Mouse (Mus musculus): ENCODE data around the gene Leng1. TPM values are rescaled to one million over a fixed set of nuclear protein-coding genes. Genes with fewer than 3 reads are reported as not detected.
A peak's percentile ranks its signal among the peaks of the same experiment; 100 is the strongest.
"Not testable (repeated sequence)": the region's sequence is repeated elsewhere in the genome, so short reads cannot be mapped to it uniquely, and the experiment has no call there.

Leng1 gene
- polyA plus RNA-seq, 1 experiment: 9.5 TPM

DNA sequence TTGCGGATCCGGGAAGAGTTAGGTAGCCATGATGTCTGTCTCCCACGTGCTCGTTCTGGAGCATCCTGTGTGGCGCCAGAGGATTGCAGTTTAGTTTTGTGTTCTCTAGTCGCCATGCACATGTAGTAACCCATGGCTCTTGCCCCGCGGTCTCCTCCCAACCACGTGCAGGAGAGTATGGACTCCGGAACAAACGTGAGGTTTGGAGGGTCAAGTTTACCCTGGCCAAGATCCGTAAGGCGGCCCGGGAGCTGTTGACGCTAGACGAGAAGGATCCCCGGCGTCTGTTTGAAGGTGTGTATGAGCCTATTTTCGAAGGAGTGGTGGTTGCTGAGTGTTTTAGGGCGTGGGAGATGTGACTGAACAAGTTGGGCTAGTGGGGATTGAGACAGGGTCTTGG, 38.8 kb upstream of the Leng1 start:
- Histone ChIP-seq H3K4me2 (ENCODE audit: low read depth) (peak overlapping the region; percentile 84), H3K79me2 (ENCODE audit: control insufficient read depth, insufficient read depth) (peaks cover 15% of the 10 kb centered on the region), H3K36me3 (ENCODE audit: control insufficient read depth, insufficient read depth) (peaks cover 18% of the 10 kb centered on the region), H3K4me3 (peak overlapping the region; percentile 94), H3ac (ENCODE audit: control insufficient read depth, insufficient read length) (peak overlapping the region; percentile 62), H3K27me3 (ENCODE audit: control insufficient read depth, insufficient read depth, insufficient read length) (no peaks in the 10 kb centered on the region)
- TF ChIP-seq POLR2AphosphoS2 (IDR thresholded peaks at IDR 0.05; ENCODE audit: insufficient read length, low read depth) (peak; percentile 35), TCF12 (IDR thresholded peaks at IDR 0.05; ENCODE audit: insufficient read depth, poor library complexity, severe bottlenecking) (no peak), MAX (IDR thresholded peaks at IDR 0.05; ENCODE audit: low read depth) (peak; percentile 64), SRF (IDR thresholded peaks at IDR 0.05; ENCODE audit: control insufficient read depth, insufficient read length, low read depth) (no peak), POLR2A (IDR thresholded peaks at IDR 0.05; ENCODE audit: insufficient read length, low read depth) (peak; percentile 32)

DNA sequence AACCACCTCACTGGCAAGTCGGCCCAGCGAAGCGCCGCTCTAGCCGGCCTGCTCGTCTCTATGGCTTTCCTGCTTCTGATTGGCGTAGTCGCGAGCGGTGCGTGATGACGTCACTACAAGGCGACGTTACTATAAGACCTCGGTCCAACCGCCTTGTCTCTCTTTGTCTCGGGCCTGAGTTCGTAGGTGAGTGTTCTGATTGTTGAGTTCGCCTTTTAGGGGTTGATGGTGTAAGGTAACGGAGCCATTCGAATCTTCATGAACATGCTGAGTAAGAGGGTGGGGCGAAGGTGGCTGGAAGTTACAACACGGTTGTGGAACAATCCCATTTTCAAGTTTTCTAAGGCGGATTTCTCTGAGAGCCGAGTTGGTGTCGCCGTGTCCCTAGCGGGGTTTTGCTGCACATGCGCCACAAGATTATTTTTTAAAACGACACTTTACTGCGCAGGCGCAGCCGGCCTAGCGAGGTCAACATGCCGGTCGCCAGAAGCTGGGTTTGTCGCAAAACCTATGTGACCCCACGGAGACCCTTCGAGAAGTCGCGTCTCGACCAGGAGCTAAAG, 38.3 kb upstream of the Leng1 start, which contains the start of gene Rps9:
Gene Rps9, plus strand, starts transcription at position 115 of the 563 bp plus-strand sequence.
- TF ChIP-seq TCF3 (IDR thresholded peaks at IDR 0.05; ENCODE audit: insufficient read length, low read depth): no peak
- peak in 1 of 3 experiments; percentile 1 for TF ChIP-seq MYOD1 (IDR thresholded peaks at IDR 0.05; ENCODE audit: control insufficient read depth in 1 of 3, insufficient read length in 2 of 3, low read depth in 2 of 3)
- TF ChIP-seq POLR2A (IDR thresholded peaks at IDR 0.05; ENCODE audit: insufficient read length, low read depth): peak; percentile 97
- TF ChIP-seq SRF (IDR thresholded peaks at IDR 0.05; ENCODE audit: control insufficient read depth, insufficient read length, low read depth): no peak
- no peak for TF ChIP-seq MYOG (IDR thresholded peaks at IDR 0.05; ENCODE audit: control insufficient read depth in 1 of 3, insufficient read depth in 1 of 3, insufficient read length in 2 of 3, low read depth in 2 of 3)
- peak; percentile 98 for TF ChIP-seq POLR2AphosphoS2 (IDR thresholded peaks at IDR 0.05; ENCODE audit: insufficient read length, low read depth)
- no peak for TF ChIP-seq TCF12 (IDR thresholded peaks at IDR 0.05; ENCODE audit: insufficient read depth, poor library complexity, severe bottlenecking)
- Histone ChIP-seq H3ac (ENCODE audit: control insufficient read depth, insufficient read length) (peak within 1 kb of the TSS; percentile 62), H3K4me2 (ENCODE audit: low read depth) (peak within 1 kb of the TSS; percentile 84), H3K27me3 (ENCODE audit: control insufficient read depth, insufficient read depth, insufficient read length) (no peaks in the 10 kb centered on the region), H3K36me3 (ENCODE audit: control insufficient read depth, insufficient read depth) (peaks cover 18% of the 10 kb centered on the region), H3K4me3 (peak within 1 kb of the TSS; percentile 94), H3K79me2 (ENCODE audit: control insufficient read depth, insufficient read depth) (peaks cover 15% of the 10 kb centered on the region)

DNA sequence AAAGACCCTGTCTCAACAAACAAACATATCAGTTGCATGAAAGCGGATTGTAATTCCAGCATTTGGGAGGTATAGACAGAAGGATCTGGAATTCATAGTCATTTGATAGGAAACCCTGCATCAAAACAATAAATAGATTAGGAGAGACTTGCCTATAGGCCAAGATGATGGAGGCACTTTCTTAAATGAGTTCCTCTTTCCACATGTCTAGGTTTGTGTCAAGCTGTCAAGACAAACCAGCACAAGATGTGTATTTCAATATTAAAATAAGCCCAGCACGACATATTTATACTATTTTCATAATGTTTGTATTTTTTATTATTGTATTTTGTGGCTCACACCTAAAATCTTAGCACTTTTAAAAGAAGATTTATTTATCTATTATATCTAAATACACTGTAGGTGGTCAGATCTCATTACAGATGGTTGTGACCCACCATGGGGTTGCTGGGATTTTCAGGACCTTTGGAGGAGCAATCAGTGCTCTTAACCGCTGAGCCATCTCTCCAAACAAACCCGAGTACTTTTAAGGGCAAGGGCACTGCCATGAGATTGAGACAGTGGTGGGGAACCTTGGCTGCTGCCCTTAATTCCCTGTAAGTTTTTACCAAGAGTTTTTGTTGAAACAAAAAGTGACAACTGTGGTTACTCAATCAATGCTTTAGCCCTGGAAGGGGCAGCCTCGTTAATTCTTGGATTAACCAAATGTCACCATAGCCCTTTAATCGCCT, 37.7 kb upstream of the Leng1 start:
- H3K79me2 ChIP-seq (ENCODE audit: control insufficient read depth, insufficient read depth): peaks cover 15% of the 10 kb centered on the region
- peaks cover 18% of the 10 kb centered on the region for H3K36me3 ChIP-seq (ENCODE audit: control insufficient read depth, insufficient read depth)
- H3ac ChIP-seq (ENCODE audit: control insufficient read depth, insufficient read length): peak overlapping the region; percentile 62
- H3K27me3 ChIP-seq (ENCODE audit: control insufficient read depth, insufficient read depth, insufficient read length): no peaks in the 10 kb centered on the region
- H3K4me3 ChIP-seq: peak overlapping the region; percentile 94
- H3K4me2 ChIP-seq (ENCODE audit: low read depth): peak overlapping the region; percentile 77
- TF ChIP-seq TCF3 (IDR thresholded peaks at IDR 0.05; ENCODE audit: insufficient read length, low read depth) (no peak), MAX (IDR thresholded peaks at IDR 0.05; ENCODE audit: low read depth) (no peak)

DNA sequence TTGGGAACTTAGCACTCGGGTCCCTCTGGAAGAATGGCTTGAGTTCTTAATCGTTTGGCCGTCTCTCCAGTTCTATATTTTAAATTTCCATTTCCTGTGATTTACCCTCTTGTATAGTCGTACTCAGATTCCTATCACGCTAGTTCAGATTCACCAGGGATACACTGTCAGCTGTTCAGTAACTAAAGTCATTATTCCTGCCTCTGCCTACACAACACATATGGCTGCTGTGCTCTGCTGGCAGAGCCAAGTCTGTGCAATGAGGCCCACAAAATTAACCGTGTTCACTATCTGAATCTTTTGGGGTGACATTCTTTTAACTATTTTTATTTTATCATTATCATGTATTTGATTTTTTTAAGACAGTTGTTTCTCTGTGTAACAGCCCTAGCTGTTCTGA, 32.8 kb upstream of the Leng1 start:
- Histone ChIP-seq H3K36me3 (ENCODE audit: control insufficient read depth, insufficient read depth) (no peaks in the 10 kb centered on the region), H3K4me3 (no peak overlapping the region), H3K79me2 (ENCODE audit: control insufficient read depth, insufficient read depth) (peaks cover 4% of the 10 kb centered on the region), H3K27me3 (ENCODE audit: control insufficient read depth, insufficient read depth, insufficient read length) (no peaks in the 10 kb centered on the region), H3ac (ENCODE audit: control insufficient read depth, insufficient read length) (no peak overlapping the region), H3K4me2 (ENCODE audit: low read depth) (no peak overlapping the region)
- TF ChIP-seq USF1 (IDR thresholded peaks at IDR 0.05; ENCODE audit: low read depth): no peak
- TF ChIP-seq CEBPB (IDR thresholded peaks at IDR 0.05; ENCODE audit: insufficient read depth, poor library complexity, severe bottlenecking): no peak
- no peak for TF ChIP-seq TCF3 (IDR thresholded peaks at IDR 0.05; ENCODE audit: insufficient read length, low read depth)
- TF ChIP-seq SRF (IDR thresholded peaks at IDR 0.05; ENCODE audit: control insufficient read depth, insufficient read length, low read depth): no peak
- TF ChIP-seq MYOG (IDR thresholded peaks at IDR 0.05; ENCODE audit: control insufficient read depth in 1 of 3, insufficient read depth in 1 of 3, insufficient read length in 2 of 3, low read depth in 2 of 3): no peak
- TF ChIP-seq E2F4 (IDR thresholded peaks at IDR 0.05; ENCODE audit: insufficient read depth): no peak
- no peak for TF ChIP-seq POLR2AphosphoS2 (IDR thresholded peaks at IDR 0.05; ENCODE audit: insufficient read length, low read depth)
- no peak for TF ChIP-seq MYOD1 (IDR thresholded peaks at IDR 0.05; ENCODE audit: control insufficient read depth in 1 of 3, insufficient read length in 2 of 3, low read depth in 2 of 3)
- no peak for TF ChIP-seq REST (IDR thresholded peaks at IDR 0.05; ENCODE audit: insufficient read depth, insufficient read length)
- TF ChIP-seq MAX (IDR thresholded peaks at IDR 0.05; ENCODE audit: low read depth): no peak

DNA sequence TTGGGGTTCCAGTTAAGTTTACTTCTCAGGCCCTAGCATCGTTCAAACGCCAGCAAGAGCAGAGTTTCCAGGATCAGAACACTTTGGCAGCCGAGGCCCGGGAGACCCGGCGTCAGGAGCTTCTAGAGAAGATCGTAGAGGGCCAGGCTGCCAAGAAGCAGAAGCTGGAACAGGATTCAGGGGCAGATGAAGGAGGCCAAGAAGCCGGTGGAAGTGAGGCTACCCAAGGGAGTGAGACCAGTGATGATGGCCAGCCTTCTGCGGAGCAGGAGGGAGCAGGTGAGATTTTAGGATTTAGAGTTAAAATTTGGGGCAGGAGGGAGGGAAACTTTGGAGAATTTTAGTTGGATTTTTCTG, 29.3 kb upstream of the Leng1 start:
- Histone ChIP-seq H3K4me2 (ENCODE audit: low read depth) (peak overlapping the region; percentile 83), H3ac (ENCODE audit: control insufficient read depth, insufficient read length) (peak overlapping the region; percentile 70), H3K4me3 (peak overlapping the region; percentile 56), H3K79me2 (ENCODE audit: control insufficient read depth, insufficient read depth) (peaks cover 16% of the 10 kb centered on the region)
- H3K36me3 ChIP-seq (ENCODE audit: control insufficient read depth, insufficient read depth); H3K27me3 ChIP-seq (ENCODE audit: control insufficient read depth, insufficient read depth, insufficient read length): not testable (repeated sequence)
